Mouse (Mus musculus): ENCODE measurements around the gene Nr1h3. TPM values are rescaled to one million over a fixed set of nuclear protein-coding genes. Genes with fewer than 3 reads are reported as not detected.

Gene Nr1h3
- polyA plus RNA-seq, 1 experiment from 2014 or later = 2.6 TPM

DNA sequence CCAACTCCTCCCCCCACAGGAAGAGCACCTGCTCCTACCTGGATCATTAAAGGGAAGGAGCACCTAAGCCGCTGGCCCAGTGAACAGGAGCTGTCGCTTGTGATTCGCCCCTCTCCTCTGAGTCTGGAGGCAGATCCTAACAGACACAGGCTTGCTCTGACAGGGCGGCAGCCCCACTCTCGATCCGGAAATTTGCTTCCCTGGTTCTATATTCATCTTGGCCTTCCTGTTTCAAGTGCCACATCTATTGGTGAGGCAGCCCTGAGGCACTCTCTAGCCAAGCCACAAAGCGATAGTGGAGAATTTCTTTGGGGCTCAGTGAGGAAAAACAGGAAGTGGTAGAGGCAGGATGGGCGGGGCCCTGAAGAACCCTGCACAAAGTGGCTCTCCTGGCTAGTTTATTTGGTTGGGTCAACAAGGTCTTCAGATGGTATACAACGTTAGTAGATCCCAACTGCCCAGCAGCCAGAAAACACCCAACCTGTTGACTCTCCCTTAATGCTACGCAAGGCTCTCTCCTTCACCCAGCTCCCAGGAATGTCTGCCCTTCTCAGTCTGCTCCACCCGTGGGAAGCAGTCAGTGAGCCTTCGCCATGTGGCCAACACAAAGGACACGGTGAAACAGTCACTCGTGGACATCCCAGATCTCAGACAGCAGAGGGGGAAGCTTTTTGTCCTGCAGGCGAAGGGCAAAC, 18.8 kb downstream of the Nr1h3 start, which contains the start of gene Madd:
Madd (minus strand) TSS at position 127 of the 695 bp plus-strand sequence.
- peak within 1 kb of the TSS; percentile 72 for H3K9ac ChIP-seq (ENCODE audit: low read length)
- H3K36me3 ChIP-seq (ENCODE audit: control insufficient read depth, insufficient read depth, low read length) = no peaks in the 10 kb centered on the region
- H3K27ac ChIP-seq (replicated peaks in 1 of 2; ENCODE audit: control insufficient read depth in 1 of 2, insufficient read depth in 1 of 2, low read depth in 2 of 2, low read length in 2 of 2) = peak within 1 kb of the TSS in 1 of 2 experiments; percentile 62; a peak in 2 of 4 replicates
- no peak for ATAC-seq (ENCODE audit: insufficient number of reproducible peaks, insufficient read depth, low FRiP score, low read depth)
- no peaks in the 10 kb centered on the region for H3K9me3 ChIP-seq (ENCODE audit: control insufficient read depth, low read length)
- no peaks in the 10 kb centered on the region for H3K27me3 ChIP-seq (ENCODE audit: control insufficient read depth, insufficient read depth, low read length)
- WGBS = 62% methylated on average over 15 of the region's 15 CpGs
- H3K4me2 ChIP-seq (ENCODE audit: low read length) = peak within 1 kb of the TSS; percentile 95
- peak within 1 kb of the TSS; percentile 68 to 90 for H3K4me3 ChIP-seq (ENCODE audit: control insufficient read depth in 1 of 2, insufficient read depth in 1 of 2, low read depth in 1 of 2, low read length in 2 of 2)
- H3K4me1 ChIP-seq (ENCODE audit: control insufficient read depth in 2 of 2, insufficient read depth in 2 of 2, low read length in 2 of 2) = peaks cover 3 to 14% of the 10 kb centered on the region in 2 experiments; a peak in 3 of 4 replicates

GRCm38 (mm10) chr2:91183148-91183513, 19.5 kb downstream of the Nr1h3 start:
- peak; percentile 92 for ATAC-seq (ENCODE audit: insufficient number of reproducible peaks, insufficient read depth, low FRiP score, low read depth)
- Histone ChIP-seq H3K27me3 (ENCODE audit: control insufficient read depth, insufficient read depth, low read length) (no peaks in the 10 kb centered on the region), H3K4me3 (ENCODE audit: control insufficient read depth in 1 of 2, insufficient read depth in 1 of 2, low read depth in 1 of 2, low read length in 2 of 2) (peak overlapping the region; percentile 68 to 90), H3K9ac (ENCODE audit: low read length) (peak overlapping the region; percentile 72), H3K36me3 (ENCODE audit: control insufficient read depth, insufficient read depth, low read length) (no peaks in the 10 kb centered on the region), H3K27ac (replicated peaks in 1 of 2; ENCODE audit: control insufficient read depth in 1 of 2, insufficient read depth in 1 of 2, low read depth in 2 of 2, low read length in 2 of 2) (peak overlapping the region in 1 of 2 experiments; percentile 62; a peak in 2 of 4 replicates), H3K4me2 (ENCODE audit: low read length) (peak overlapping the region; percentile 95), H3K4me1 (ENCODE audit: control insufficient read depth in 2 of 2, insufficient read depth in 2 of 2, low read length in 2 of 2) (peaks cover 3 to 14% of the 10 kb centered on the region in 2 experiments; a peak in 3 of 4 replicates), H3K9me3 (ENCODE audit: control insufficient read depth, low read length) (no peaks in the 10 kb centered on the region)
- whole genome bisulfite sequencing = under 1% methylated on average over 9 of the region's 9 CpGs

DNA sequence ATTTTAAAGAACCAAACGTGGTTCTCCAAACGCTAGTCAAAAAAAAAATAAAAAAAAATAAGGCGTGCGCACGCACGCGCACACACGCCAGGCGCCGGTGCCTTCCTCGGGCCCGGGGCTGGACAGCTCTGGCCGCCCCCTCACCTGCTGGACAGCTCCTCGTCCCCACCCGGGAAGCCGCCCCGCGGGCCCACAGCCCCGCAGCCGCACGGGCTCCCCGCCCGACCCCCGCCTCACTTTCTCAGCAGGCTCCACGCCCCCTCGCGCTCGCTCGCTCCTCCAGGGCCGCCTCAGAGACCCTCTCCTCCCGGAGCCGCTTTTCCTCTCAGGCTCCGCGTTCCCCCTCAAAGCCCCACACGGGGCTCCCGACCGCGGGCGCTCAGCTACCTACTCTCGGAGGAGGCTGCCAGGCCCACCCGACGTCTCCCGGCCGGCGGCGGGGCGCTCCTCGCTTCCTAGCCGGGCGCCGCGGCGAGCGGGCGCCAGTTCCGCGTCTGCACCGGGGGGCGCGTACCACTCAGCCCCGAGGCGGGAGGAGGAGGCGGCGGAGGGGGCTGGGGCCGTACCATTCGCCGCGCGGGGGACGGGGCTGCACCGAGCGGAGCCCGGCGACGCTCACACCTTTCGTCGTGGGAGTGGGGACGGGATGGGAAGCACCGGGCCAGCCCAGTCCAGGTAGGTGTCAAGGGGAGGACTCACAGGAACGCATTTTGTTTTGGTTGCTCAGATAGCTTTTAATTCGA, 20.1 kb downstream of the Nr1h3 start:
- peak; percentile 85 for ATAC-seq (ENCODE audit: insufficient number of reproducible peaks, insufficient read depth, low FRiP score, low read depth)
- no peaks in the 10 kb centered on the region for H3K27me3 ChIP-seq (ENCODE audit: control insufficient read depth, insufficient read depth, low read length)

GRCm38 (mm10) chr2:91182016-91182404, 20.6 kb downstream of the Nr1h3 start:
- H3K27me3 ChIP-seq (ENCODE audit: control insufficient read depth, insufficient read depth, low read length) = no peaks in the 10 kb centered on the region
- peak overlapping the region; percentile 95 for H3K4me2 ChIP-seq (ENCODE audit: low read length)
- no peaks in the 10 kb centered on the region for H3K9me3 ChIP-seq (ENCODE audit: control insufficient read depth, low read length)
- H3K4me3 ChIP-seq (ENCODE audit: control insufficient read depth in 1 of 2, insufficient read depth in 1 of 2, low read depth in 1 of 2, low read length in 2 of 2) = peak overlapping the region; percentile 68 to 90
- H3K27ac ChIP-seq (replicated peaks in 1 of 2; ENCODE audit: control insufficient read depth in 1 of 2, insufficient read depth in 1 of 2, low read depth in 2 of 2, low read length in 2 of 2) = no peak overlapping the region
- H3K4me1 ChIP-seq (ENCODE audit: control insufficient read depth in 2 of 2, insufficient read depth in 2 of 2, low read length in 2 of 2) = peaks cover 3 to 14% of the 10 kb centered on the region in 2 experiments; a peak in 3 of 4 replicates
- peak overlapping the region; percentile 72 for H3K9ac ChIP-seq (ENCODE audit: low read length)
- no peak for ATAC-seq (ENCODE audit: insufficient number of reproducible peaks, insufficient read depth, low FRiP score, low read depth)
- H3K36me3 ChIP-seq (ENCODE audit: control insufficient read depth, insufficient read depth, low read length) = 0 out of 2 replicates have a peak, but pooled peaks cover 4% of the 10 kb centered on the region
- 16% methylated on average over 8 of the region's 8 CpGs for WGBS

More for the DNA sequence above, 20.1 kb downstream of the Nr1h3 start:
- peaks cover 3 to 14% of the 10 kb centered on the region in 2 experiments; a peak in 3 of 4 replicates for H3K4me1 ChIP-seq (ENCODE audit: control insufficient read depth in 2 of 2, insufficient read depth in 2 of 2, low read length in 2 of 2)
- no peaks in the 10 kb centered on the region for H3K9me3 ChIP-seq (ENCODE audit: control insufficient read depth, low read length)
- H3K36me3 ChIP-seq (ENCODE audit: control insufficient read depth, insufficient read depth, low read length) = 0 out of 2 replicates have a peak, but pooled peaks cover 4% of the 10 kb centered on the region
- H3K4me2 ChIP-seq (ENCODE audit: low read length) = peak overlapping the region; percentile 95
- peak overlapping the region; percentile 68 to 90 for H3K4me3 ChIP-seq (ENCODE audit: control insufficient read depth in 1 of 2, insufficient read depth in 1 of 2, low read depth in 1 of 2, low read length in 2 of 2)
- H3K9ac ChIP-seq (ENCODE audit: low read length) = peak overlapping the region; percentile 72
- WGBS = under 1% methylated on average over 72 of the region's 81 CpGs
- H3K27ac ChIP-seq (replicated peaks in 1 of 2; ENCODE audit: control insufficient read depth in 1 of 2, insufficient read depth in 1 of 2, low read depth in 2 of 2, low read length in 2 of 2) = peak overlapping the region in 1 of 2 experiments; percentile 62; a peak in 2 of 4 replicates

DNA sequence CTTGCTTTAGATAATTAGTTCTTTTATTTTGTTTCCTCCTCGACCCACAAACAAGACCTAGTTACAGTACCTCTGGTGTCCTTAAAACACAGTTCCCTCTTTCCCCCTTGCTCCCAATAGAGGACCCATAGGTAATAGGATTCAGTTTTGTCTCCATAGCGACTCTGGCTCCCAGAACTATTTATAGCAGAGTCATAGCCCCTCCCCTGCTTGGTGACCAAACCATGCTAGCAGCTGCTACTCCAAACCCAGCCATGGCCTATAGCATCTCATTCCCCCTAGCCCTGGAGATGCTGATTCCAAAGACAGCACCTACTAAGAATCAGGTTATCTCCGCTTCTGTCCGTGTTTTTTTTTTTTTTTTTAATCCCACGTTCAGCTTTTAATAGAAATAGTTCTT, 21.9 kb downstream of the Nr1h3 start:
- WGBS = 55% methylated on average over 5 of the region's 5 CpGs
- H3K4me1 ChIP-seq (ENCODE audit: control insufficient read depth in 2 of 2, insufficient read depth in 2 of 2, low read length in 2 of 2) = peaks cover 3 to 14% of the 10 kb centered on the region in 2 experiments; a peak in 3 of 4 replicates

DNA sequence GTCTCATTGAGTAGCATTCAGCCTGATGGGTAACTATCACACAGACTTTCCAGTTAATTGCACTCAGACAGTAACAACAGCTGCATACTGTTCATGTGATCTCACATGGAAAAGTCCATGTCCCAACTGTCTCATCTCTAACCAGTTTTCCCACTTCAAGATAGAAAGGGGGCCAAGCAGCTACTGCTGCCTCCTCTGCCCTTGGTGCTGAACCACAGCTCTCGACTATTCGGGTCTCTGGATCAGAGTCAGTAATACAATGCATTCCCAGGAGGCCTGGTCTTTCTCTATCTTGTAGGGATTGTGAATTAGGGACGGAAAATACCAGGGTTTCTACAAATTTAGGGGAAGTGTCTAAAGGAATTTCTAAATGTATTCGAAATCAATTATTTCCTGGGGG, 22.8 kb downstream of the Nr1h3 start:
- Histone ChIP-seq H3K9ac (ENCODE audit: low read length) (no peak overlapping the region), H3K4me3 (ENCODE audit: control insufficient read depth in 1 of 2, insufficient read depth in 1 of 2, low read depth in 1 of 2, low read length in 2 of 2) (no peak overlapping the region), H3K4me1 (ENCODE audit: control insufficient read depth in 2 of 2, insufficient read depth in 2 of 2, low read length in 2 of 2) (peaks cover 3 to 14% of the 10 kb centered on the region in 2 experiments; a peak in 3 of 4 replicates), H3K27me3 (ENCODE audit: control insufficient read depth, insufficient read depth, low read length) (no peaks in the 10 kb centered on the region), H3K27ac (replicated peaks in 1 of 2; ENCODE audit: control insufficient read depth in 1 of 2, insufficient read depth in 1 of 2, low read depth in 2 of 2, low read length in 2 of 2) (no peak overlapping the region), H3K4me2 (ENCODE audit: low read length) (no peak overlapping the region), H3K36me3 (ENCODE audit: control insufficient read depth, insufficient read depth, low read length) (0 out of 2 replicates have a peak, but pooled peaks cover 4% of the 10 kb centered on the region), H3K9me3 (ENCODE audit: control insufficient read depth, low read length) (no peaks in the 10 kb centered on the region)
- ATAC-seq (ENCODE audit: insufficient number of reproducible peaks, insufficient read depth, low FRiP score, low read depth) = no peak
- WGBS = 31% methylated on average over 4 of the region's 4 CpGs

More for the DNA sequence above, 21.9 kb downstream of the Nr1h3 start:
- H3K4me3 ChIP-seq (ENCODE audit: control insufficient read depth in 1 of 2, insufficient read depth in 1 of 2, low read depth in 1 of 2, low read length in 2 of 2) = no peak overlapping the region
- 0 out of 2 replicates have a peak, but pooled peaks cover 4% of the 10 kb centered on the region for H3K36me3 ChIP-seq (ENCODE audit: control insufficient read depth, insufficient read depth, low read length)
- H3K4me2 ChIP-seq (ENCODE audit: low read length) = no peak overlapping the region
- H3K27me3 ChIP-seq (ENCODE audit: control insufficient read depth, insufficient read depth, low read length) = no peaks in the 10 kb centered on the region
- H3K9me3 ChIP-seq (ENCODE audit: control insufficient read depth, low read length) = no peaks in the 10 kb centered on the region
- ATAC-seq (ENCODE audit: insufficient number of reproducible peaks, insufficient read depth, low FRiP score, low read depth) = no peak
- no peak overlapping the region for H3K27ac ChIP-seq (replicated peaks in 1 of 2; ENCODE audit: control insufficient read depth in 1 of 2, insufficient read depth in 1 of 2, low read depth in 2 of 2, low read length in 2 of 2)
- H3K9ac ChIP-seq (ENCODE audit: low read length) = no peak overlapping the region

DNA sequence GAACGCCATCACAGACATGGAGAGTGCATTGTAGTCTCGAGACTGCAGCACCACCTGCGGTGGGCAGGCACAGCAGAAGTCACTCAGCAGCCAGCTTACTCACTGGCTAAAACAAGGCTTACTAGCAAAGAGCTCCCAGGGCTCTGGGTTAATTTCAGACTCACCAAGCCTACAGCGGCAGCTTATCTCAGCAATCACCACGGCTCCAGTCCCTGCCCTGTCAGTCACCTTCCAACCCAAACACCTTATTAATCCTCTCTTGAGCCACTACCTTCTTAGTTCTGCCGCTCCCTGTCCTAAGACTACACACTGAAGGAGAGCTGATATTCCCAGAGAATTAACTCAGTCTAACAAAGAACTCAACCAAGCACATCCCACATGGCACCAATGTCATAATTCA, 26.4 kb downstream of the Nr1h3 start:
- no peak for ATAC-seq (ENCODE audit: insufficient number of reproducible peaks, insufficient read depth, low FRiP score, low read depth)
- Histone ChIP-seq H3K4me2 (ENCODE audit: low read length) (no peak overlapping the region), H3K36me3 (ENCODE audit: control insufficient read depth, insufficient read depth, low read length) (peaks cover 8% of the 10 kb centered on the region; the same call in 1 of the 2 replicates), H3K27ac (replicated peaks in 1 of 2; ENCODE audit: control insufficient read depth in 1 of 2, insufficient read depth in 1 of 2, low read depth in 2 of 2, low read length in 2 of 2) (no peak overlapping the region), H3K9me3 (ENCODE audit: control insufficient read depth, low read length) (no peaks in the 10 kb centered on the region), H3K27me3 (ENCODE audit: control insufficient read depth, insufficient read depth, low read length) (no peaks in the 10 kb centered on the region), H3K4me3 (ENCODE audit: control insufficient read depth in 1 of 2, insufficient read depth in 1 of 2, low read depth in 1 of 2, low read length in 2 of 2) (no peak overlapping the region), H3K9ac (ENCODE audit: low read length) (no peak overlapping the region), H3K4me1 (ENCODE audit: control insufficient read depth in 2 of 2, insufficient read depth in 2 of 2, low read length in 2 of 2) (peaks cover 0 to 5% of the 10 kb centered on the region in 2 experiments; a peak in 2 of 4 replicates)
- WGBS = 45% methylated on average over 6 of the region's 6 CpGs
